Mouse (Mus musculus): ENCODE measurements around the gene Psmd13. TPM values are rescaled to one million over a fixed set of nuclear protein-coding genes. Genes with fewer than 3 reads are reported as not detected.
A peak's percentile ranks its signal among the peaks of the same experiment; 100 is the strongest.

Gene Psmd13
- total RNA-seq, 2 experiments from 2014 or later = 111 to 114 TPM

- peak in 1 of 2 experiments; percentile 41 for DNase-seq
- intact Hi-C loops (cut with DNase I) = loop anchor here (2.0 kb wide), 1 partner anchor 31 kb away; no protein-coding TSS in a partner anchor
Measured at GRCm38 (mm10) chr7:140939669-140940171, 58.0 kb downstream of the Psmd13 start.

GRCm38 (mm10) chr7:140941222-140942051 lies 59.7 kb downstream of the Psmd13 start, which contains the start of gene Pgghg:
Gene Pgghg (plus strand): TSS chr7:140941391.
- intact Hi-C loops (cut with DNase I) = loop anchor here (1.0 to 2.0 kb wide), 3 partner anchors 14 to 68 kb away; partner anchors contain the start of genes Gm45717 and Ifitm2
- peak; percentile 90 to 91 for DNase-seq

- intact Hi-C loops (cut with DNase I) = no loop called here
- peak in 1 of 2 experiments; percentile 50 for DNase-seq
Measured at GRCm38 (mm10) chr7:140942341-140942740, 60.6 kb downstream of the Psmd13 start.

GRCm38 (mm10) chr7:140942811-140943210 lies 61.0 kb downstream of the Psmd13 start:
- DNase-seq = peak in 1 of 2 experiments; percentile 16
- intact Hi-C loops (cut with DNase I) = no loop called here

GRCm38 (mm10) chr7:140943356-140943755 lies 61.6 kb downstream of the Psmd13 start:
- intact Hi-C loops (cut with DNase I) = no loop called here

GRCm38 (mm10) chr7:140944236-140944635 lies 62.5 kb downstream of the Psmd13 start:
- intact Hi-C loops (cut with DNase I) = no loop called here
- DNase-seq = no peak

More at GRCm38 (mm10) chr7:140943356-140943755, 61.6 kb downstream of the Psmd13 start:
- peak in 1 of 2 experiments; percentile 16 for DNase-seq

GRCm38 (mm10) chr7:140945247-140945646 lies 63.5 kb downstream of the Psmd13 start:
- no peak for DNase-seq
- intact Hi-C loops (cut with DNase I) = loop anchor here (5.0 kb wide), 1 partner anchor 247 kb away; the partner anchor contains the start of genes Hras and Lrrc56

GRCm38 (mm10) chr7:140946311-140946710 lies 64.5 kb downstream of the Psmd13 start:
- DNase-seq = peak in 1 of 2 experiments; percentile 7
- intact Hi-C loops (cut with DNase I) = loop anchor here (5.0 kb wide), 1 partner anchor 246 kb away; the partner anchor contains the start of genes Hras and Lrrc56

GRCm38 (mm10) chr7:140946980-140947379 lies 65.2 kb downstream of the Psmd13 start:
- DNase-seq = peak in 1 of 2 experiments; percentile 47
- intact Hi-C loops (cut with DNase I) = loop anchor here (5.0 kb wide), 1 partner anchor 245 kb away; the partner anchor contains the start of genes Hras and Lrrc56

- peak in 1 of 2 experiments; percentile 40 for DNase-seq
- intact Hi-C loops (cut with DNase I) = loop anchor here (5.0 kb wide), 1 partner anchor 244 kb away; the partner anchor contains the start of genes Hras and Lrrc56
Measured at GRCm38 (mm10) chr7:140948161-140948560, 66.4 kb downstream of the Psmd13 start.

Other genes with a start within 250 kb of the Psmd13 start
- not detected for gene Olfr53, start 235.5 kb upstream of the Psmd13 start, total RNA-seq (2021)
- gene Olfr539, start 222.0 kb upstream of the Psmd13 start, total RNA-seq (2021) = not detected
- gene Olfr45, start 200.0 kb upstream of the Psmd13 start, total RNA-seq (2021) = not detected
- gene Olfr541, start 184.7 kb upstream of the Psmd13 start, total RNA-seq (2021) = not detected
- under 1 TPM; 0.24 to 0.47 TPM for gene Cyp2e1, start 118.2 kb upstream of the Psmd13 start, total RNA-seq (2021)
- not detected for gene Syce1, start 94.1 kb upstream of the Psmd13 start, total RNA-seq (2021)
- under 1 TPM; 0.45 to 0.47 TPM for gene Zfp941, start 59.8 kb upstream of the Psmd13 start, total RNA-seq (2021)
- gene Urah, start 47.0 kb upstream of the Psmd13 start, total RNA-seq (2021) = not detected
- 10 to 100 TPM; 19.6 to 23.6 TPM for gene Scgb1c1, start 36.4 kb upstream of the Psmd13 start, total RNA-seq (2021)
- not detected for gene Odf3, start 34.2 kb upstream of the Psmd13 start, total RNA-seq (2021)
- not detected for gene Gm45785, start 25.6 kb upstream of the Psmd13 start, total RNA-seq (2021)
- 10 to 100 TPM; 27.0 to 29.8 TPM for gene Ric8a, start 25.0 kb upstream of the Psmd13 start, total RNA-seq (2021)
- gene Bet1l, start 24.4 kb upstream of the Psmd13 start, total RNA-seq (2021) = 10 to 100 TPM; 13.1 to 15.9 TPM
- gene Sirt3, start 341 bp downstream of the Psmd13 start, total RNA-seq (2021) = 10 to 100 TPM; 53.4 to 58.2 TPM
- gene Cox8b, start 18.5 kb downstream of the Psmd13 start, total RNA-seq (2021) = 1,000 to 10,000 TPM; 1,771 to 1,883 TPM
- not detected for gene Nlrp6, start 38.9 kb downstream of the Psmd13 start, total RNA-seq (2021)
- gene Pgghg, start 59.4 kb downstream of the Psmd13 start, total RNA-seq (2021) = 1 to 10 TPM; 7.7 to 8.6 TPM
- gene Ifitm5, start 68.3 kb downstream of the Psmd13 start, total RNA-seq (2021) = 1 to 10 TPM in 1 of 2 experiments, not detected in 1; 1.1 TPM
- not detected for gene Gm45717, start 74.0 kb downstream of the Psmd13 start, total RNA-seq (2021)
- gene Ifitm2, start 74.0 kb downstream of the Psmd13 start, total RNA-seq (2021) = 100 to 1,000 TPM; 168 to 187 TPM
- 1 to 10 TPM; 2.4 to 3.8 TPM for gene Ifitm1, start 85.3 kb downstream of the Psmd13 start, total RNA-seq (2021)
- gene Ifitm3, start 128.8 kb downstream of the Psmd13 start, total RNA-seq (2021) = 100 to 1,000 TPM; 104 to 117 TPM
- under 1 TPM in 1 of 2 experiments, not detected in 1; 0.69 TPM for gene Ifitm6, start 136.0 kb downstream of the Psmd13 start, total RNA-seq (2021)
- not detected for gene Gm17387, start 147.2 kb downstream of the Psmd13 start, total RNA-seq (2021)
- gene B4galnt4, start 179.1 kb downstream of the Psmd13 start, total RNA-seq (2021) = under 1 TPM in 1 of 2 experiments, not detected in 1; 0.22 TPM
- under 1 TPM in 1 of 2 experiments, not detected in 1; 0.24 TPM for gene Pkp3, start 196.2 kb downstream of the Psmd13 start, total RNA-seq (2021)
- gene Sigirr, start 218.6 kb downstream of the Psmd13 start, total RNA-seq (2021) = 1 to 10 TPM; 6.7 to 8.2 TPM
- under 1 TPM; 0.10 to 0.14 TPM for gene Ano9, start 235.8 kb downstream of the Psmd13 start, total RNA-seq (2021)
- gene Ptdss2, start 240.4 kb downstream of the Psmd13 start, total RNA-seq (2021) = 10 to 100 TPM; 37.4 to 45.9 TPM